Mouse (Mus musculus): ENCODE data around the gene Mctp1.

- no peak for TF ChIP-seq POLR2A (IDR thresholded peaks at IDR 0.05; ENCODE audit: low read depth, low read length)
- no peak for TF ChIP-seq CTCF (IDR thresholded peaks at IDR 0.05; ENCODE audit: borderline replicate concordance, insufficient read depth, low read length)
Observed at GRCm38 (mm10) chr13:76844629-76845255, 460.4 kb downstream of the Mctp1 start.
